Mouse (Mus musculus): ENCODE measurements at regions not wholly inside any gene's neighbourhood (a gene's known extent, or its start where the extent isn't known, plus 50 kb on each side); places are given as distances from the start of the nearest gene placed in this dataset.
"Not testable (repeated sequence)": the region's sequence is repeated elsewhere in the genome, so short reads cannot be mapped to it uniquely, and the experiment has no call there.

- no peak for DNase-seq
These were observed 83.1 kb downstream of the Stk35 start for GRCm38 (mm10) chr2:129883417-129883816.

GRCm38 (mm10) chr2:129884316-129884715 lies 84.0 kb downstream of the Stk35 start:
- DNase-seq: no peak

GRCm38 (mm10) chr2:129885536-129885935 lies 85.2 kb downstream of the Stk35 start:
- DNase-seq: peak; percentile 66 to 68

- DNase-seq: no peak
These were observed 92.9 kb downstream of the Stk35 start for GRCm38 (mm10) chr2:129893231-129893630.

GRCm38 (mm10) chr2:129893832-129894231 lies 93.5 kb downstream of the Stk35 start:
- DNase-seq: no peak

- no peak for DNase-seq
These were observed 94.6 kb downstream of the Stk35 start for GRCm38 (mm10) chr2:129894906-129895305.

- DNase-seq: no peak
These were observed 95.1 kb downstream of the Stk35 start for GRCm38 (mm10) chr2:129895369-129895768.

GRCm38 (mm10) chr2:129896696-129897095 lies 96.4 kb downstream of the Stk35 start:
- DNase-seq: no peak

- no peak for DNase-seq
These were observed 103.2 kb downstream of the Stk35 start for GRCm38 (mm10) chr2:129903383-129904135.

- peak in 1 of 2 experiments; percentile 28 for DNase-seq
These were observed 104.4 kb downstream of the Stk35 start for GRCm38 (mm10) chr2:129904753-129905152.

- DNase-seq: peak; percentile 39 to 52
These were observed 103.3 kb upstream of the Tgm3 start for GRCm38 (mm10) chr2:129908701-129909425.

GRCm38 (mm10) chr2:129911203-129911921 lies 100.8 kb upstream of the Tgm3 start:
- DNase-seq: no peak

GRCm38 (mm10) chr2:129912556-129912955 lies 99.6 kb upstream of the Tgm3 start:
- DNase-seq: no peak

GRCm38 (mm10) chr2:129914261-129914660 lies 97.9 kb upstream of the Tgm3 start:
- no peak for DNase-seq

- peak; percentile 17 for DNase-seq
These were observed 95.7 kb upstream of the Tgm3 start for GRCm38 (mm10) chr2:129916411-129916810.

GRCm38 (mm10) chr2:129918141-129918790 lies 93.9 kb upstream of the Tgm3 start:
- DNase-seq: peak in 1 of 2 experiments; percentile 10

GRCm38 (mm10) chr2:129919551-129919950 lies 92.6 kb upstream of the Tgm3 start:
- DNase-seq: no peak

GRCm38 (mm10) chr2:129927218-129927617 lies 84.9 kb upstream of the Tgm3 start:
- DNase-seq: no peak

GRCm38 (mm10) chr2:129933578-129933977 lies 78.6 kb upstream of the Tgm3 start:
- no peak for DNase-seq

- no peak for DNase-seq
These were observed 69.3 kb upstream of the Tgm3 start for GRCm38 (mm10) chr2:129942824-129943223.

GRCm38 (mm10) chr2:129947847-129948553 lies 64.1 kb upstream of the Tgm3 start:
- DNase-seq: no peak

- not testable (repeated sequence) for DNase-seq
These were observed 62.4 kb upstream of the Tgm3 start for GRCm38 (mm10) chr2:129949786-129950185.
